Mouse (Mus musculus): ENCODE measurements around the gene Adcy7. TPM values are rescaled to one million over a fixed set of nuclear protein-coding genes. Genes with fewer than 3 reads are reported as not detected.

The Adcy7 gene
- 8.9 and 10.6 TPM in 2 replicates for polyA plus RNA-seq (2015; fragmentation: Nextera tagmentation; extraction: Ambion mirVana)

GRCm38 (mm10) chr8:88272231-88273050 is at the start of gene Adcy7:
Gene Adcy7 (plus strand): TSS chr8:88272403.
- 4% methylated on average over 64 of the region's 64 CpGs for WGBS
- H3K27ac ChIP-seq (replicated peaks), result no peak within 1 kb of the TSS

GRCm38 (mm10) chr8:88225358-88225757 is 46.8 kb upstream of the Adcy7 start:
- no peaks in the 10 kb centered on the region for H3K36me3 ChIP-seq
- no peak overlapping the region for H3K4me2 ChIP-seq (replicated peaks)
- H3K27ac ChIP-seq (replicated peaks), result no peak overlapping the region
- H3K4me1 ChIP-seq, result peaks cover 25% of the 10 kb centered on the region
- no peaks in the 10 kb centered on the region for H3K27me3 ChIP-seq
- ATAC-seq (ENCODE audit: insufficient number of reproducible peaks, low FRiP score, low TSS enrichment, low read depth), result no peak
- WGBS, result 61% methylated on average over 5 of the region's 5 CpGs
- no peak overlapping the region for H3K9ac ChIP-seq
- no peaks in the 10 kb centered on the region for H3K9me3 ChIP-seq (replicated peaks)
- H3K4me3 ChIP-seq (replicated peaks), result no peak overlapping the region

More at GRCm38 (mm10) chr8:88272231-88273050, at the start of gene Adcy7:
- H3K4me1 ChIP-seq, result peaks cover 12% of the 10 kb centered on the region
- H3K27me3 ChIP-seq, result peaks cover 12% of the 10 kb centered on the region
- peak within 1 kb of the TSS; percentile 49 for H3K4me3 ChIP-seq (replicated peaks)
- peak; percentile 63; the same call in 1 of the 2 replicates for ATAC-seq (ENCODE audit: insufficient number of reproducible peaks, low FRiP score, low TSS enrichment, low read depth)
- H3K9ac ChIP-seq, result peak within 1 kb of the TSS; percentile 46
- peak within 1 kb of the TSS; percentile 98 for H3K4me2 ChIP-seq (replicated peaks)
- no peaks in the 10 kb centered on the region for H3K9me3 ChIP-seq (replicated peaks)
- H3K36me3 ChIP-seq, result no peaks in the 10 kb centered on the region

- no peak overlapping the region for H3K9ac ChIP-seq
- H3K9me3 ChIP-seq (replicated peaks), result no peaks in the 10 kb centered on the region
- 56% methylated on average over 6 of the region's 6 CpGs for WGBS
- H3K27ac ChIP-seq (replicated peaks), result no peak overlapping the region; the same call in 1 of the 2 replicates
- ATAC-seq (ENCODE audit: insufficient number of reproducible peaks, low FRiP score, low TSS enrichment, low read depth), result no peak
- no peak overlapping the region for H3K4me3 ChIP-seq (replicated peaks)
- H3K27me3 ChIP-seq, result no peaks in the 10 kb centered on the region
- H3K4me2 ChIP-seq (replicated peaks), result no peak overlapping the region
- H3K4me1 ChIP-seq, result peaks cover 16% of the 10 kb centered on the region
- H3K36me3 ChIP-seq, result no peaks in the 10 kb centered on the region
These were observed 44.4 kb upstream of the Adcy7 start for GRCm38 (mm10) chr8:88227851-88228250.

- no peak for ATAC-seq (ENCODE audit: insufficient number of reproducible peaks, low FRiP score, low TSS enrichment, low read depth)
- no peaks in the 10 kb centered on the region for H3K9me3 ChIP-seq (replicated peaks)
- H3K4me1 ChIP-seq, result peaks cover 16% of the 10 kb centered on the region
- H3K9ac ChIP-seq, result no peak overlapping the region
- H3K4me2 ChIP-seq (replicated peaks), result no peak overlapping the region
- 42% methylated on average over 1 of the region's 1 CpGs for WGBS
- H3K27ac ChIP-seq (replicated peaks), result no peak overlapping the region; the same call in 1 of the 2 replicates
- no peaks in the 10 kb centered on the region for H3K36me3 ChIP-seq
- no peak overlapping the region for H3K4me3 ChIP-seq (replicated peaks)
- H3K27me3 ChIP-seq, result no peaks in the 10 kb centered on the region
These were observed 43.9 kb upstream of the Adcy7 start for GRCm38 (mm10) chr8:88228286-88228685.

- Histone ChIP-seq H3K4me1 (peaks cover 16% of the 10 kb centered on the region), H3K9ac (no peak overlapping the region), H3K27ac (replicated peaks) (no peak overlapping the region), H3K4me3 (replicated peaks) (no peak overlapping the region), H3K9me3 (replicated peaks) (no peaks in the 10 kb centered on the region), H3K36me3 (no peaks in the 10 kb centered on the region), H3K27me3 (no peaks in the 10 kb centered on the region), H3K4me2 (replicated peaks) (no peak overlapping the region)
- 57% methylated on average over 1 of the region's 1 CpGs for WGBS
- no peak for ATAC-seq (ENCODE audit: insufficient number of reproducible peaks, low FRiP score, low TSS enrichment, low read depth)
These were observed 43.4 kb upstream of the Adcy7 start for GRCm38 (mm10) chr8:88228800-88229199.

- Histone ChIP-seq H3K27me3 (no peaks in the 10 kb centered on the region), H3K4me1 (0 out of 2 replicates have a peak, but pooled peaks cover 3% of the 10 kb centered on the region), H3K9me3 (replicated peaks) (no peaks in the 10 kb centered on the region), H3K9ac (no peak overlapping the region), H3K27ac (replicated peaks) (no peak overlapping the region), H3K36me3 (no peaks in the 10 kb centered on the region), H3K4me2 (replicated peaks) (no peak overlapping the region), H3K4me3 (replicated peaks) (no peak overlapping the region)
- 64% methylated on average over 2 of the region's 2 CpGs for WGBS
- no peak for ATAC-seq (ENCODE audit: insufficient number of reproducible peaks, low FRiP score, low TSS enrichment, low read depth)
These were observed 35.5 kb upstream of the Adcy7 start for GRCm38 (mm10) chr8:88236666-88237065.

- H3K36me3 ChIP-seq, result no peaks in the 10 kb centered on the region
- 57% methylated on average over 2 of the region's 2 CpGs for WGBS
- H3K27ac ChIP-seq (replicated peaks), result no peak overlapping the region; the same call in 1 of the 2 replicates
- H3K4me3 ChIP-seq (replicated peaks), result no peak overlapping the region
- H3K9me3 ChIP-seq (replicated peaks), result no peaks in the 10 kb centered on the region
- ATAC-seq (ENCODE audit: insufficient number of reproducible peaks, low FRiP score, low TSS enrichment, low read depth), result no peak
- H3K27me3 ChIP-seq, result no peaks in the 10 kb centered on the region
- no peak overlapping the region for H3K9ac ChIP-seq
- H3K4me2 ChIP-seq (replicated peaks), result no peak overlapping the region
- H3K4me1 ChIP-seq, result 0 out of 2 replicates have a peak, but pooled peaks cover 6% of the 10 kb centered on the region
These were observed 34.6 kb upstream of the Adcy7 start for GRCm38 (mm10) chr8:88237606-88238005.

GRCm38 (mm10) chr8:88239277-88239676 is 32.9 kb upstream of the Adcy7 start:
- no peak for ATAC-seq (ENCODE audit: insufficient number of reproducible peaks, low FRiP score, low TSS enrichment, low read depth)

GRCm38 (mm10) chr8:88241871-88242270 is 30.3 kb upstream of the Adcy7 start:
- 77% methylated on average over 4 of the region's 4 CpGs for WGBS
- H3K4me3 ChIP-seq (replicated peaks), result no peak overlapping the region

More at GRCm38 (mm10) chr8:88239277-88239676, 32.9 kb upstream of the Adcy7 start:
- no peak overlapping the region for H3K27ac ChIP-seq (replicated peaks)
- H3K4me3 ChIP-seq (replicated peaks), result no peak overlapping the region
- 0 out of 2 replicates have a peak, but pooled peaks cover 6% of the 10 kb centered on the region for H3K4me1 ChIP-seq
- no peak overlapping the region for H3K9ac ChIP-seq
- 92% methylated on average over 5 of the region's 5 CpGs for WGBS
- H3K27me3 ChIP-seq, result no peaks in the 10 kb centered on the region
- H3K9me3 ChIP-seq (replicated peaks), result no peaks in the 10 kb centered on the region
- H3K4me2 ChIP-seq (replicated peaks), result no peak overlapping the region
- H3K36me3 ChIP-seq, result peaks cover 8% of the 10 kb centered on the region; the same call in 1 of the 2 replicates

GRCm38 (mm10) chr8:88244298-88244697 is 27.9 kb upstream of the Adcy7 start:
- ATAC-seq (ENCODE audit: insufficient number of reproducible peaks, low FRiP score, low TSS enrichment, low read depth), result no peak

More at GRCm38 (mm10) chr8:88241871-88242270, 30.3 kb upstream of the Adcy7 start:
- ATAC-seq (ENCODE audit: insufficient number of reproducible peaks, low FRiP score, low TSS enrichment, low read depth), result no peak
- no peaks in the 10 kb centered on the region for H3K27me3 ChIP-seq
- no peak overlapping the region for H3K4me2 ChIP-seq (replicated peaks)
- H3K9ac ChIP-seq, result no peak overlapping the region
- H3K4me1 ChIP-seq, result 0 out of 2 replicates have a peak, but pooled peaks cover 6% of the 10 kb centered on the region
- no peaks in the 10 kb centered on the region for H3K9me3 ChIP-seq (replicated peaks)
- peaks cover 18% of the 10 kb centered on the region; the same call in 1 of the 2 replicates for H3K36me3 ChIP-seq
- no peak overlapping the region for H3K27ac ChIP-seq (replicated peaks)

GRCm38 (mm10) chr8:88252791-88253190 is 19.4 kb upstream of the Adcy7 start:
- H3K27me3 ChIP-seq, result no peaks in the 10 kb centered on the region
- H3K27ac ChIP-seq (replicated peaks), result no peak overlapping the region
- H3K36me3 ChIP-seq, result peaks cover 54% of the 10 kb centered on the region
- no peaks in the 10 kb centered on the region for H3K9me3 ChIP-seq (replicated peaks)
- no peak overlapping the region for H3K4me2 ChIP-seq (replicated peaks)
- no peak overlapping the region for H3K9ac ChIP-seq
- ATAC-seq (ENCODE audit: insufficient number of reproducible peaks, low FRiP score, low TSS enrichment, low read depth), result no peak
- H3K4me3 ChIP-seq (replicated peaks), result no peak overlapping the region
- WGBS, result 67% methylated on average over 3 of the region's 3 CpGs
- H3K4me1 ChIP-seq, result no peaks in the 10 kb centered on the region

More at GRCm38 (mm10) chr8:88244298-88244697, 27.9 kb upstream of the Adcy7 start:
- H3K4me1 ChIP-seq, result 0 out of 2 replicates have a peak, but pooled peaks cover 6% of the 10 kb centered on the region
- H3K9me3 ChIP-seq (replicated peaks), result no peaks in the 10 kb centered on the region
- no peaks in the 10 kb centered on the region for H3K27me3 ChIP-seq
- no peak overlapping the region for H3K27ac ChIP-seq (replicated peaks)
- WGBS, result 85% methylated on average over 4 of the region's 4 CpGs
- H3K9ac ChIP-seq, result no peak overlapping the region
- H3K36me3 ChIP-seq, result peaks cover 34% of the 10 kb centered on the region; the same call in 1 of the 2 replicates
- H3K4me2 ChIP-seq (replicated peaks), result no peak overlapping the region
- H3K4me3 ChIP-seq (replicated peaks), result no peak overlapping the region

All from embryonic facial prominence, embryonic 15.5 days (tissue).